Mouse (Mus musculus): ENCODE results near the gene Nav1. TPM values are rescaled to one million over a fixed set of nuclear protein-coding genes. Genes with fewer than 3 reads are reported as not detected.

Nav1 gene
- total RNA-seq, 2 experiments from 2014 or later: 60.3 to 71.2 TPM

- no peak overlapping the region for H3K4me3 ChIP-seq
- no peak for DNase-seq (ENCODE audit: low spot score in 2 of 2)
- peak overlapping the region; percentile 72 for H3K27ac ChIP-seq
- TF ChIP-seq CTCF (conservative IDR thresholded peaks at IDR 0.05): no peak
These were observed 201.7 kb downstream of the Nav1 start for GRCm38 (mm10) chr1:135405356-135405755.

- no peak overlapping the region for H3K4me3 ChIP-seq
- peak; percentile 52 for TF ChIP-seq CTCF (conservative IDR thresholded peaks at IDR 0.05)
- no peak overlapping the region for H3K27ac ChIP-seq
- no peak for DNase-seq (ENCODE audit: low spot score in 2 of 2)
These were observed 205.5 kb downstream of the Nav1 start for GRCm38 (mm10) chr1:135401452-135402110.

- DNase-seq (ENCODE audit: low spot score in 2 of 2): no peak
- Histone ChIP-seq H3K4me3 (no peak overlapping the region), H3K27ac (no peak overlapping the region)
- TF ChIP-seq CTCF (conservative IDR thresholded peaks at IDR 0.05): no peak
These were observed 207.6 kb downstream of the Nav1 start for GRCm38 (mm10) chr1:135399466-135399865.

GRCm38 (mm10) chr1:135385161-135385560 lies 221.9 kb downstream of the Nav1 start:
- no peak overlapping the region for H3K4me3 ChIP-seq
- no peak for TF ChIP-seq CTCF (conservative IDR thresholded peaks at IDR 0.05)
- no peak for DNase-seq (ENCODE audit: low spot score in 2 of 2)
- peak overlapping the region; percentile 64 for H3K27ac ChIP-seq

Small RNA genes lying within 50 kb of the gene (microRNA-seq; reads per million reads assigned to microRNA genes)
- 5.4 to 5.7 reads per million in 2 experiments for gene Mir1231

Other genes starting within 250 kb of the Nav1 start
- gene Shisa4, start 232.1 kb downstream of the Nav1 start, total RNA-seq (2021): 100 to 1,000 TPM; 121 TPM
- gene Ipo9, start 176.8 kb downstream of the Nav1 start, total RNA-seq (2021): 100 to 1,000 TPM; 146 to 154 TPM
- 100 to 1,000 TPM; 220 to 231 TPM for gene Csrp1, start 112.8 kb upstream of the Nav1 start, total RNA-seq (2021)
- gene Phlda3, start 158.8 kb upstream of the Nav1 start, total RNA-seq (2021): 10 to 100 TPM; 11.8 to 12.1 TPM
- 1 to 10 TPM; 2.9 to 3.2 TPM for gene Tnni1, start 172.1 kb upstream of the Nav1 start, total RNA-seq (2021)
- 1 to 10 TPM in 1 of 2 experiments, under 1 TPM in 1; 0.97 to 1.3 TPM for gene Lad1, start 211.3 kb upstream of the Nav1 start, total RNA-seq (2021)
- 1 to 10 TPM; 1.4 to 1.6 TPM for gene Tnnt2, start 229.1 kb upstream of the Nav1 start, total RNA-seq (2021)

Data from layer of hippocampus, adult 2 months (tissue).